Mouse (Mus musculus) cerebellum, adult 11-12 months (tissue): ENCODE data around the gene Bri3.

Experiments
- DNase-seq: peaks from one replicate; pipeline ENCODE4 v3.0.0; 2022

The Bri3 gene

DNA sequence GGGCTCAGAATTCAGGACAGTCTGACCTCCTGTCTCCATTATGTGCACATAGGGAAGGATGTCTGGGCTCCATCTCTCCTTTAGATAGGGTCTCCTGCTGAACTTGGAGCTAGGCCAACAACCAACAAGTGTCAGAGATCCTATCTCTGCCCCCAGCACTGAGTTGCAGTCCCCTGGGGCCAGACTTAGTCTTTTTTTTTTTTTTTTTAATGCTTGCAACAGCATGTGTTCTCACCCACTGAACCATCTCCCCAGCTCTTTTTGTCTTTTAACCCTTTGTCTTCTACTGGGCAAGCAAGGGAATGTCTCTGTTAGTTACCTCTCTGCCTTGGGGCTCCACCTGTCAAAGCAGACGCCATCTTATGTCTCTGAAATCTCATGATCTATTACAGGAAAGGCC is 5.3 kb upstream of the Bri3 start:
- DNase-seq, result no peak

- no peak for DNase-seq
Observed at GRCm38 (mm10) chr5:144245592-144245991, 1.4 kb downstream of the Bri3 start.

DNA sequence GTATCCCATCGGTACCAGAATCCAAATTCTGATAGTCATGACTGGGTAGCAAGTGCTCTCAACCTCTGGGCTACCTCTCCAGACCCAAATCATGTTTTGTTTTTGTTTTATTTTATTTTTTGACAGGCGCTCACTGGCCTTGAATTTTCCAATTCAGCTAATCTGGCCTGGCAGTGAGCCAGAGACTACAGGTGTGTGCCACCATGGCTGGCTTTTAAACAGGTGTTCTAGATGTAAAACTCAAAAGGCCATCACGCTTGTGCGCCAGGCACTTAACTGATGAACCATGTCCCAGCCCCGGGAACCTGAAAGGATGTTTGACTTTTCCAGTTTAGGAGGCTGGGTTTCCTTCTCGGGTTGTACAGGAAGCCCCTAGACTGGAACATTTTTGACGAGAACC is 2.4 kb downstream of the Bri3 start:
- DNase-seq, result no peak

GRCm38 (mm10) chr5:144247307-144247706 is 3.1 kb downstream of the Bri3 start:
- DNase-seq, result no peak

DNA sequence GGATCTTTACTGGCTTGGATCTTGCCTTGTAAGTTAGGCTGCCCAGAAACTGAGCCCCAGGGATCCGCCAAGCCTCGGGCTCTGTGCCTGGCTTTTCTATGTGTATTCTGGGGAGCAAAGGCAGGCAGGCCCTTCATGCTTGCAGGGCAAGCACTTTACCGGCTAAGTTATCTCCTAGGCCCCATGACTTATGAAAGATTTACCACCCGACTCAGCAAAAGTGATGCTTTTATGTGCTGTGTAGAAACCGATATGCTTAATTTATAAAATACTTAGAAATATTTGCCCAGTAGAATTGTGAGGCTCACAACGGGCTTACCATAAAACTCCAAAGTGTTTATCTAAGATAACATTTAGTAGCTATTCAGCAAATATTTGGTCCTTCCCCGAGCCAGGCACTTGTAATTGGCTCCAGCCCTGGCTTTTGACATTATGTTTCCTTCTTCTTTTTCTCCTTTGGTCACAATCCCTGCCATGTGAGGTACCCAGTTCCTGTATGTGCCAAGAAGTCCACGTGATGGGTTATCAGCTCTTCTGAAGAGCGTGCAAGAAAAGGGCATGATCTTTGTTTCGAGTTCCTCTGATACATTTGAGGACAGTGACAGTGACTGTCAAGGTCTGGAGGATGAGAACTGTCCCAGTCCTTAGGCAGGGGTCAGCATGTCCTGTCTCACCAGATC is 3.8 kb downstream of the Bri3 start:
- no peak for DNase-seq

GRCm38 (mm10) chr5:144249871-144250270 is 5.6 kb downstream of the Bri3 start:
- DNase-seq, result no peak

- no peak for DNase-seq
Observed at GRCm38 (mm10) chr5:144251876-144252577, 7.8 kb downstream of the Bri3 start.

GRCm38 (mm10) chr5:144253212-144253611 is 9.0 kb downstream of the Bri3 start:
- no peak for DNase-seq

DNA sequence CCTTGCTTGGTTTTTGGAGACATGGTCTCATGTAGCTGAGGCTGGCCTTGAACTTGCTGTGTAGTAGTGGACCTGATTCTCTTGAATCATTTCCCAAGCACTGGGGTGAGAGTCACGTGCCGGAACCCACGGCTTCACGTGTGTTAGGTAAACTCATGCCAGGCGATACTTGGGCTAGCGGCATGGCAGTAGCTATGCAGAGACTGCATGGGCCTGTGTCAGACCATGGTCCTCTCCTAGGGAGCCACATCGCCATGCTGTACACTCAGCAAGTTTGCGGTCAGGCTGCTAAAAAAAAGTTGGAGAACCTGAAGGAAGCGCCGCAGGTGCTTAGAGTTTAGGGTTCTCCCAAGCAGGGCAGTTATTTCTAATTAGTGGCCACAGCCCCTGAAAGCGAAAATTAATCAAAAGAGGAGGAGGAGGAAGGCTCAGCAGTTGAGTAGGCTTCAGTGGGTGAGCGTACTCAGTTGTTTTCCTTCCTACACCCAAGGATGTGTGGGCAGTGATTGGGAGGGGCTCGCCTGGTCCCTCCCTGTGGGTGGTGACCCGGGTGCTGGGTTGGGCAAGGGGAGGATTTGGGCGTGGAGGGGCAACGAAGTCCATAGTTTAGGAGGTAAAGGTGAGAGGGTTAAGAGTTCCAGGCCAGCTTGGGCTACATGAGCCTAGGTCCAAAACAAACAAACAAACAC is 10.0 kb downstream of the Bri3 start:
- peak; percentile 47 for DNase-seq

DNA sequence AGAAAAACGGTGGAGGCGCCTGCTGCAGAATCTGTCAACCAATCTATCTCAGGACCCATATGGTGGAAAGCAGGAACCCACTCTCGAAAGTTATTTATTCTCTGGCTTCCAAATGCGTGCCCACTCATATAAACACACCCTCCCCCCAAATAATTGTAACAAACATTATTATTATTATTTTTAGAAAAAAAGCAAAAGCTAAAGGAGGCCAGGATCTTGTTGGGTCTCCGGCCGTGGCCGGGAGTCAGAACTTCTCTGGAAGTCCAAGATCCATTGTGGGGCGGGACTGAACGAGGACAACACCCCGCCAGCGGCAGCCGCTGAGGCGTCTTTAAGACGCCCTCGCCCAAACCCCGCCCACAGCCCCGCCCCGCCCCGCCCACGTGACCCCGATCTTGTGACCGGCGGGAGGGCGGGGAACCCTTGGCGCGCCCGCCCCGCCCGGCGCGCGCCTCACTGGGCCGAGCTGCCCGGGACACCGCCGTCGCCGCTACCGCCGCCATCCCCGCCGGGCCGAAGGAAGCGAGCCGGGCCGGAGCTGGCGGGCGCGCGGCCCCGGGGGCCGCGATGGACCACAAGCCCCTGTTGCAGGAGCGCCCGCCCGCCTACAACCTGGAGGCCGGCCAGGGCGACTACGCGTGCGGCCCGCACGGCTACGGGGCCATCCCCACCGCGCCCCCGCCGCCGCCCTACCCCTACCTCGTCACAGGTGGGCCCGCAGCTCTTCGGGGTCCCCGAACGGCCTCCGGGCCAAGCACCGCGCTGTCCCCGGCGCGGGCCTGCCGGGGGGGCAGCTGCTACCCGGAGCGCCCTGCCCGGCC is 10.8 kb downstream of the Bri3 start:
- DNase-seq, result peak; percentile 86

- peak; percentile 69 for DNase-seq
Observed at GRCm38 (mm10) chr5:144255632-144256540, 11.6 kb downstream of the Bri3 start.

- DNase-seq, result no peak
Observed at GRCm38 (mm10) chr5:144256541-144256870, 12.3 kb downstream of the Bri3 start.

GRCm38 (mm10) chr5:144256888-144257287 is 12.7 kb downstream of the Bri3 start:
- DNase-seq, result no peak

GRCm38 (mm10) chr5:144257451-144258110 is 13.3 kb downstream of the Bri3 start:
- peak; percentile 21 for DNase-seq

GRCm38 (mm10) chr5:144258131-144258611 is 13.9 kb downstream of the Bri3 start:
- DNase-seq, result peak; percentile 41

GRCm38 (mm10) chr5:144258687-144259086 is 14.4 kb downstream of the Bri3 start:
- DNase-seq, result peak; percentile 21

GRCm38 (mm10) chr5:144259228-144259627 is 15.0 kb downstream of the Bri3 start:
- DNase-seq, result no peak

- no peak for DNase-seq
Observed at GRCm38 (mm10) chr5:144260464-144260863, 16.2 kb downstream of the Bri3 start.

DNA sequence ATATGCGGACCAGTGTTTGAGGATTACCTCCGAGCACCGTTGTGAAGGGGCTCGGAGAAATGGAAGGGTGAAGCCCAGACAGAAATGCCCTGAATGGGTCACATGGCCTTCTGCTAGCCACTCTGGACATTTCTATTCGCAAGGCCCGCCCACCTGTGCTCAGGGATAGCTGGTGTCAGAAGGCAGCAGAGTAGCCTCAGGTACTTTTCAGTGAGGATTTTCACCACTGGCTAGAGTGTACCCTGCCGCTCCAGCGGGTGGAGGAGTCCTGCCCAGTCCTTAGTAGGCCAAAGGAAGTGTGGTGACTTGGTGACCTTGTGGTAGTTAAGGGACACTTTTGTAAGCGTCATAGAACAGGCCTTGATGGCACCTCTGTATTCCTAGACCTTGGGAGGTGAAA is 17.1 kb downstream of the Bri3 start:
- DNase-seq, result no peak

- no peak for DNase-seq
Observed at GRCm38 (mm10) chr5:144261829-144262228, 17.6 kb downstream of the Bri3 start.

DNA sequence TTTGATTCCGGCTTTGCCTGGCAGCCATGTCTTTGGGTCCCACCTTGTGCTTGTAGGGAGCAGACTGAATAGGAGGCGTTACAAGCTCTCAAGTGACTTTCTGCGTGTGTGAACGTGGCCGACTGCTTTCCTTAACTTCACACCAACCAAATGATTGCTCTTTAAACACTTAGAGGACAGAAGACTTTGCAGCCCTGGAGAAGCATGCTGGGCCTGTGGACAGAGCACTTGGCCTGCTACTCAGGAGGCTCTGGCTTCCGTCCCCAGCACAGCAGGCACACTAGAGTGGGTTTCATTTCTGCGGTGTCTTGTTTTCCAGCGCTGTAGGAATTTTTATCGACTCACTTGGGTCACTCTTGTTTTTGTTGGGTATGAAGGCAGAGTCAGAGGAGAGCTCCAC is 18.8 kb downstream of the Bri3 start:
- DNase-seq, result no peak
